Mouse (Mus musculus): ENCODE results near the gene Iqschfp. TPM values are rescaled to one million over a fixed set of nuclear protein-coding genes. Genes with fewer than 3 reads are reported as not detected.

Gene Iqschfp
- polyA plus RNA-seq, 1 experiment from 2014 or later: not detected

GRCm38 (mm10) chr3:67918634-67919259, 26.7 kb downstream of the Iqschfp start:
- no peak for TF ChIP-seq EP300 (IDR thresholded peaks at IDR 0.05)
- TF ChIP-seq CTCF (IDR thresholded peaks at IDR 0.05): no peak
- Histone ChIP-seq H3K9me3 (ENCODE audit: low read length) (no peaks in the 10 kb centered on the region), H3K9ac (replicated peaks; ENCODE audit: low read depth) (no peak overlapping the region), H3K4me1 (ENCODE audit: insufficient read depth, low read depth, low read length) (no peaks in the 10 kb centered on the region), H3K36me3 (ENCODE audit: insufficient read depth, low read length) (no peaks in the 10 kb centered on the region), H3K27ac (ENCODE audit: low read length) (no peak overlapping the region), H3K27me3 (replicated peaks; ENCODE audit: insufficient read depth, low read length) (no peaks in the 10 kb centered on the region), H3K4me2 (replicated peaks; ENCODE audit: low read depth, low read length) (no peak overlapping the region), H3K4me3 (ENCODE audit: low read depth, low read length) (no peak overlapping the region)
- WGBS: 57% methylated on average over 8 of the region's 8 CpGs
- DNase-seq (ENCODE audit: low spot score): no peak
- ATAC-seq: no peak

GRCm38 (mm10) chr3:67923095-67923494, 31.1 kb downstream of the Iqschfp start:
- Histone ChIP-seq H3K9me3 (ENCODE audit: low read length) (no peaks in the 10 kb centered on the region), H3K4me1 (ENCODE audit: insufficient read depth, low read depth, low read length) (no peaks in the 10 kb centered on the region), H3K27ac (ENCODE audit: low read length) (no peak overlapping the region), H3K9ac (replicated peaks; ENCODE audit: low read depth) (no peak overlapping the region), H3K4me3 (ENCODE audit: low read depth, low read length) (no peak overlapping the region), H3K27me3 (replicated peaks; ENCODE audit: insufficient read depth, low read length) (no peaks in the 10 kb centered on the region), H3K4me2 (replicated peaks; ENCODE audit: low read depth, low read length) (no peak overlapping the region), H3K36me3 (ENCODE audit: insufficient read depth, low read length) (no peaks in the 10 kb centered on the region)
- WGBS: 79% methylated on average over 4 of the region's 4 CpGs
- DNase-seq (ENCODE audit: low spot score): no peak
- no peak for ATAC-seq
- no peak for TF ChIP-seq CTCF (IDR thresholded peaks at IDR 0.05)
- no peak for TF ChIP-seq EP300 (IDR thresholded peaks at IDR 0.05)

- DNase-seq (ENCODE audit: low spot score): no peak
- Histone ChIP-seq H3K27me3 (replicated peaks; ENCODE audit: insufficient read depth, low read length) (no peaks in the 10 kb centered on the region), H3K27ac (ENCODE audit: low read length) (no peak overlapping the region), H3K9me3 (ENCODE audit: low read length) (no peaks in the 10 kb centered on the region), H3K9ac (replicated peaks; ENCODE audit: low read depth) (no peak overlapping the region), H3K4me1 (ENCODE audit: insufficient read depth, low read depth, low read length) (no peaks in the 10 kb centered on the region), H3K36me3 (ENCODE audit: insufficient read depth, low read length) (no peaks in the 10 kb centered on the region), H3K4me2 (replicated peaks; ENCODE audit: low read depth, low read length) (no peak overlapping the region), H3K4me3 (ENCODE audit: low read depth, low read length) (no peak overlapping the region)
- no peak for TF ChIP-seq CTCF (IDR thresholded peaks at IDR 0.05)
- no peak for TF ChIP-seq EP300 (IDR thresholded peaks at IDR 0.05)
- no peak for ATAC-seq
- WGBS: 51% methylated on average over 2 of the region's 2 CpGs
Observed at GRCm38 (mm10) chr3:67925453-67925852, 33.4 kb downstream of the Iqschfp start.

GRCm38 (mm10) chr3:67930424-67931133, 38.5 kb downstream of the Iqschfp start:
- ATAC-seq: no peak
- no peaks in the 10 kb centered on the region for H3K9me3 ChIP-seq (ENCODE audit: low read length)
- 71% methylated on average over 10 of the region's 10 CpGs for WGBS
- no peak overlapping the region for H3K9ac ChIP-seq (replicated peaks; ENCODE audit: low read depth)
- H3K4me1 ChIP-seq (ENCODE audit: insufficient read depth, low read depth, low read length): no peaks in the 10 kb centered on the region
- no peak overlapping the region for H3K4me2 ChIP-seq (replicated peaks; ENCODE audit: low read depth, low read length)
- H3K4me3 ChIP-seq (ENCODE audit: low read depth, low read length): no peak overlapping the region
- H3K27ac ChIP-seq (ENCODE audit: low read length): no peak overlapping the region
- H3K36me3 ChIP-seq (ENCODE audit: insufficient read depth, low read length): no peaks in the 10 kb centered on the region
- no peak for TF ChIP-seq CTCF (IDR thresholded peaks at IDR 0.05)
- TF ChIP-seq EP300 (IDR thresholded peaks at IDR 0.05): no peak
- DNase-seq (ENCODE audit: low spot score): no peak
- H3K27me3 ChIP-seq (replicated peaks; ENCODE audit: insufficient read depth, low read length): no peaks in the 10 kb centered on the region

GRCm38 (mm10) chr3:67931181-67931580, 39.1 kb downstream of the Iqschfp start:
- no peak for ATAC-seq
- no peaks in the 10 kb centered on the region for H3K36me3 ChIP-seq (ENCODE audit: insufficient read depth, low read length)
- H3K4me3 ChIP-seq (ENCODE audit: low read depth, low read length): no peak overlapping the region
- no peak overlapping the region for H3K9ac ChIP-seq (replicated peaks; ENCODE audit: low read depth)
- H3K4me2 ChIP-seq (replicated peaks; ENCODE audit: low read depth, low read length): no peak overlapping the region
- H3K27ac ChIP-seq (ENCODE audit: low read length): no peak overlapping the region
- no peaks in the 10 kb centered on the region for H3K4me1 ChIP-seq (ENCODE audit: insufficient read depth, low read depth, low read length)
- no peak for TF ChIP-seq CTCF (IDR thresholded peaks at IDR 0.05)
- TF ChIP-seq EP300 (IDR thresholded peaks at IDR 0.05): no peak
- no peaks in the 10 kb centered on the region for H3K9me3 ChIP-seq (ENCODE audit: low read length)
- WGBS: 85% methylated on average over 8 of the region's 8 CpGs
- no peaks in the 10 kb centered on the region for H3K27me3 ChIP-seq (replicated peaks; ENCODE audit: insufficient read depth, low read length)
- no peak for DNase-seq (ENCODE audit: low spot score)

- no peak overlapping the region for H3K4me3 ChIP-seq (ENCODE audit: low read depth, low read length)
- DNase-seq (ENCODE audit: low spot score) (no peak), ATAC-seq (no peak)
- H3K4me2 ChIP-seq (replicated peaks; ENCODE audit: low read depth, low read length): no peak overlapping the region
- no peaks in the 10 kb centered on the region for H3K36me3 ChIP-seq (ENCODE audit: insufficient read depth, low read length)
- H3K27ac ChIP-seq (ENCODE audit: low read length): no peak overlapping the region
- H3K27me3 ChIP-seq (replicated peaks; ENCODE audit: insufficient read depth, low read length): no peaks in the 10 kb centered on the region
- H3K9me3 ChIP-seq (ENCODE audit: low read length): no peaks in the 10 kb centered on the region
- WGBS: 60% methylated on average over 3 of the region's 3 CpGs
- no peak overlapping the region for H3K9ac ChIP-seq (replicated peaks; ENCODE audit: low read depth)
- H3K4me1 ChIP-seq (ENCODE audit: insufficient read depth, low read depth, low read length): no peaks in the 10 kb centered on the region
- TF ChIP-seq EP300 (IDR thresholded peaks at IDR 0.05) (no peak), CTCF (IDR thresholded peaks at IDR 0.05) (no peak)
Observed at GRCm38 (mm10) chr3:67931914-67932313, 39.9 kb downstream of the Iqschfp start.

Measured in lung, postnatal 0 days (tissue).